Mouse (Mus musculus) testis, adult 2 months (tissue): ENCODE results near the gene Taf15.

Experiments used
- CTCF ChIP-seq: fragments of 200-500 bp; IDR thresholded peaks from 2 replicates; pipeline ENCODE4 v1.5.1; 2012; ENCODE audit warnings: low read depth, mild to moderate bottlenecking, inconsistent platforms, low read length, moderate library complexity; ENCODE audit not compliant: control insufficient read depth, insufficient read depth, insufficient replicate concordance
- POLR2A ChIP-seq: fragments of 200-500 bp; IDR thresholded peaks from 2 replicates; pipeline ENCODE4 v1.6.1; 2012; ENCODE audit warnings: low read depth, mild to moderate bottlenecking, inconsistent platforms, low read length, moderate library complexity; ENCODE audit not compliant: control insufficient read depth

- TF ChIP-seq CTCF (no peak), POLR2A (no peak)
Observed at GRCm38 (mm10) chr11:83441235-83441634, 31.7 kb upstream of the Taf15 start.
